Mouse (Mus musculus): ENCODE results near the gene Med20.
"Not testable (repeated sequence)": the region's sequence is repeated elsewhere in the genome, so short reads cannot be mapped to it uniquely, and the experiment has no call there.

Med20 gene

GRCm38 (mm10) chr17:47618556-47619311 is 7.4 kb downstream of the Med20 start:
- in situ Hi-C loops (cut with MboI; ENCODE audit: unreplicated experiment in 2 of 2): loop anchor here in 1 of 2 experiments (10.0 kb wide), 2 partner anchors 224 to 486 kb away; no protein-coding TSS in a partner anchor

GRCm38 (mm10) chr17:47622912-47623554 is 11.7 kb downstream of the Med20 start:
- in situ Hi-C loops (cut with MboI; ENCODE audit: unreplicated experiment in 2 of 2): no loop called here

GRCm38 (mm10) chr17:47624572-47624971 is 13.2 kb downstream of the Med20 start:
- in situ Hi-C loops (cut with MboI; ENCODE audit: unreplicated experiment in 2 of 2): not testable (repeated sequence)

- in situ Hi-C loops (cut with MboI; ENCODE audit: unreplicated experiment in 2 of 2): no loop called here
Observed at GRCm38 (mm10) chr17:47625088-47625487, 13.7 kb downstream of the Med20 start.

GRCm38 (mm10) chr17:47626031-47626430 is 14.6 kb downstream of the Med20 start:
- in situ Hi-C loops (cut with MboI; ENCODE audit: unreplicated experiment in 2 of 2): no loop called here

- in situ Hi-C loops (cut with MboI; ENCODE audit: unreplicated experiment in 2 of 2): no loop called here
Observed at GRCm38 (mm10) chr17:47627791-47628190, 16.4 kb downstream of the Med20 start.

- in situ Hi-C loops (cut with MboI; ENCODE audit: unreplicated experiment in 2 of 2): no loop called here
Observed at GRCm38 (mm10) chr17:47628851-47629676, 17.7 kb downstream of the Med20 start.

- in situ Hi-C loops (cut with MboI; ENCODE audit: unreplicated experiment in 2 of 2): loop anchor here in 1 of 2 experiments (10.0 kb wide), 1 partner anchor 55 kb away; the partner anchor contains the start of genes Frs3 and Tomm6
Observed at GRCm38 (mm10) chr17:47629717-47630677, 18.6 kb downstream of the Med20 start.

GRCm38 (mm10) chr17:47630678-47631065 is 19.3 kb downstream of the Med20 start, which contains the start of gene Usp49:
Gene Usp49, plus strand, starts transcription at chr17:47630690.
- in situ Hi-C loops (cut with MboI; ENCODE audit: unreplicated experiment in 2 of 2): loop anchor here in 1 of 2 experiments (10.0 kb wide), 1 partner anchor 54 kb away; the partner anchor contains the start of genes Frs3 and Tomm6

- in situ Hi-C loops (cut with MboI; ENCODE audit: unreplicated experiment in 2 of 2): loop anchor here in 1 of 2 experiments (10.0 kb wide), 1 partner anchor 52 kb away; the partner anchor contains the start of genes Frs3 and Tomm6
Observed at GRCm38 (mm10) chr17:47632181-47632840, 20.9 kb downstream of the Med20 start.

- in situ Hi-C loops (cut with MboI; ENCODE audit: unreplicated experiment in 2 of 2): loop anchor here in 1 of 2 experiments (10.0 kb wide), 1 partner anchor 51 kb away; the partner anchor contains the start of genes Frs3 and Tomm6
Observed at GRCm38 (mm10) chr17:47633999-47634770, 22.8 kb downstream of the Med20 start.

GRCm38 (mm10) chr17:47642992-47643391 is 31.6 kb downstream of the Med20 start:
- in situ Hi-C loops (cut with MboI; ENCODE audit: unreplicated experiment in 2 of 2): no loop called here

GRCm38 (mm10) chr17:47646683-47647082 is 35.3 kb downstream of the Med20 start:
- in situ Hi-C loops (cut with MboI; ENCODE audit: unreplicated experiment in 2 of 2): no loop called here

GRCm38 (mm10) chr17:47648966-47649365 is 37.6 kb downstream of the Med20 start:
- in situ Hi-C loops (cut with MboI; ENCODE audit: unreplicated experiment in 2 of 2): no loop called here

GRCm38 (mm10) chr17:47651953-47652352 is 40.6 kb downstream of the Med20 start:
- in situ Hi-C loops (cut with MboI; ENCODE audit: unreplicated experiment in 2 of 2): no loop called here

- in situ Hi-C loops (cut with MboI; ENCODE audit: unreplicated experiment in 2 of 2): not testable (repeated sequence)
Observed at GRCm38 (mm10) chr17:47654346-47654745, 43.0 kb downstream of the Med20 start.

GRCm38 (mm10) chr17:47655697-47656096 is 44.3 kb downstream of the Med20 start:
- in situ Hi-C loops (cut with MboI; ENCODE audit: unreplicated experiment in 2 of 2): no loop called here

- in situ Hi-C loops (cut with MboI; ENCODE audit: unreplicated experiment in 2 of 2): no loop called here
Observed at GRCm38 (mm10) chr17:47657901-47658300, 46.5 kb downstream of the Med20 start.

All from v-Abl transformed pro-B cells (cell line).